Mouse (Mus musculus) intestine, postnatal 0 days (tissue): ENCODE results near the gene Ssr2. TPM values are rescaled to one million over a fixed set of nuclear protein-coding genes. Genes with fewer than 3 reads are reported as not detected.
A peak's percentile ranks its signal among the peaks of the same experiment; 100 is the strongest.

Source experiments
- ATAC-seq: fragments of 200-750 bp; cut with Nextera tagmentation; 2 replicates; pipeline ENCODE4 v1.8.0; 2017; ENCODE audit warnings: mild to moderate bottlenecking, moderate TSS enrichment, moderate library complexity
- H3K27ac ChIP-seq: fragments of 300-500 bp; sonication (generic); 2 replicates; pipeline ENCODE4 v1.5.1; 2014; ENCODE audit warnings: mild to moderate bottlenecking, low read depth, low read length, moderate library complexity
- H3K27me3 ChIP-seq: fragments of 300-500 bp; sonication (generic); replicated peaks from 2 replicates; pipeline ENCODE4 v1.6.1; 2014; ENCODE audit warnings: low read length, mixed read lengths; ENCODE audit not compliant: control insufficient read depth, insufficient read depth
- H3K36me3 ChIP-seq: fragments of 300-500 bp; sonication (generic); 2 replicates; pipeline ENCODE4 v1.6.1; 2014; ENCODE audit warnings: mild to moderate bottlenecking, moderate library complexity; ENCODE audit not compliant: control insufficient read depth, insufficient read depth
- H3K4me1 ChIP-seq: fragments of 300-500 bp; sonication (generic); replicated peaks from 2 replicates; pipeline ENCODE4 v1.6.1; 2014; ENCODE audit warnings: antibody characterized with exemption, low read length, mixed read lengths; ENCODE audit not compliant: control insufficient read depth, insufficient read depth
- H3K4me2 ChIP-seq: fragments of 300-500 bp; sonication (generic); replicated peaks from 2 replicates; pipeline ENCODE4 v1.6.1; 2014; ENCODE audit warnings: low read depth, mild to moderate bottlenecking, moderate library complexity
- H3K4me3 ChIP-seq: fragments of 300-500 bp; sonication (generic); 2 replicates; pipeline ENCODE4 v1.5.1; 2014; ENCODE audit warnings: low read depth, low read length
- H3K9ac ChIP-seq: fragments of 300-500 bp; sonication (generic); 2 replicates; pipeline ENCODE4 v1.6.1; 2014; ENCODE audit warnings: mild to moderate bottlenecking, low read depth, low read length
- H3K9me3 ChIP-seq: fragments of 300-500 bp; sonication (generic); 2 replicates; pipeline ENCODE4 v1.6.1; 2016; ENCODE audit warnings: mixed run types; ENCODE audit not compliant: control insufficient read depth
- CTCF ChIP-seq: sonication (generic); IDR thresholded peaks from 2 replicates; pipeline ENCODE4 v1.5.1; 2016; ENCODE audit warnings: low read depth, mild to moderate bottlenecking, control low read depth, antibody characterized with exemption, moderate library complexity
- WGBS: fragments of 180-500 bp; shearing (Covaris S2); extraction: QIAGEN DNeasy Blood & Tissue Kit; methylation state at CpG from one replicate; pipeline ENCODE4 v1.1.7; 2014; 5-methylcytosine and 5-hydroxymethylcytosine counted together
- polyA plus RNA-seq: library from polyadenylated mRNA; unstranded; fragments of >200 nt; fragmentation: Nextera tagmentation; extraction: Ambion mirVana; gene quantifications from 2 replicates; pipeline ENCODE4 v1.2.1, GENCODE M21; 2015

The Ssr2 gene
- polyA plus RNA-seq, 1 experiment from 2014 or later, result 268 TPM

DNA sequence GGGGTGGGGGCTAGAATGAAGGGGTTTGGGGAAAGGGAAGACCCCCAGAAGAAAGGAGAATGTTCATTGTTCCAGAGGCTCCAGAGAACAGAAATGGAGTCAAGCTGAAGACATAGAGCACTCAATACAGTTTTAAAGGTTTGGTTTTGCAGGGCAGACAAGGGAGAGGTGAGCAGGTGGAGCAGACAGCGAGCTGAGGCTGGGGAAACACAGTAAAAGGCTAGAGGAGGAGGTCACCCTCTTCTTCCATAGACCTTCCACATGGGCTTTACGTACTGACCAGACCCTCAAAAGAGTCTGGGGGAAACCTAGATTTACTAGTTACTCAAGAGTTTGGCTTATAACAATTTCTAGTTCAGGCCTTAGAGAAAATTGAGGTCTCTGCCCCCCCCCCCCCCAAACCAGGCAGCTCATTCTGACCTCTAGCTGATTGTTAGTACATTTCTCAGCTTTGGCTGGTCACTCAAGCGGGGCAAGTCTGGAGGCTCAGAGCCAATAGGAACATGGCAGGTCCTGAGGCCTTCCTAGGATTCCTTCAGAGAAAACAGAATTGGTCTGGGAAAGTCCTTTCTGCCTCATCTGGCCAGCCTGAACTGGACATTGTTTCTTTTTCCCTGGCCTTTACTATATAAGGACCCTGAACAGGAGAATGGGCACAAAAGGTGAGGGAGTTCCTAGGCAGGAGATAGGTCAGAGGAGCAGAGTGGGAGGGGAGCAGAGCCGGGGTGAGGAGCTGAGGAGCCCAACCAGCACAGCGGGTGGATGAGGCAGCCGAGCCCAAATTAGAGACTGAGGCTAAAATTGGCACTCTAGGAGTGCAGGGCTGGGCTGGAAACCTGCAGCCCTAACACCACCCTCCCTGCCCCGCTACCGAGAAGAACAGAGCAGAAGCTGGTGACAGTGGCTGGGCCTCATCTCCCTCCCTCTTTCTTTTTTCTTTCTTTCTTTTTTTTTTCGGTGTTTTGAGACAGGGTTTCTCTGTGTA is 43.7 kb downstream of the Ssr2 start:
- ATAC-seq, result no peak
- no peak overlapping the region for H3K4me2 ChIP-seq
- H3K9me3 ChIP-seq, result no peaks in the 10 kb centered on the region
- no peak overlapping the region for H3K27ac ChIP-seq
- TF ChIP-seq CTCF, result no peak
- H3K4me3 ChIP-seq, result no peak overlapping the region
- WGBS, result 64% methylated on average over 9 of the region's 9 CpGs
- H3K27me3 ChIP-seq, result no peaks in the 10 kb centered on the region
- H3K9ac ChIP-seq, result no peak overlapping the region
- H3K4me1 ChIP-seq, result no peaks in the 10 kb centered on the region; the same call in none of the 2 replicates
- no peaks in the 10 kb centered on the region; the same call in 1 of the 2 replicates for H3K36me3 ChIP-seq

DNA sequence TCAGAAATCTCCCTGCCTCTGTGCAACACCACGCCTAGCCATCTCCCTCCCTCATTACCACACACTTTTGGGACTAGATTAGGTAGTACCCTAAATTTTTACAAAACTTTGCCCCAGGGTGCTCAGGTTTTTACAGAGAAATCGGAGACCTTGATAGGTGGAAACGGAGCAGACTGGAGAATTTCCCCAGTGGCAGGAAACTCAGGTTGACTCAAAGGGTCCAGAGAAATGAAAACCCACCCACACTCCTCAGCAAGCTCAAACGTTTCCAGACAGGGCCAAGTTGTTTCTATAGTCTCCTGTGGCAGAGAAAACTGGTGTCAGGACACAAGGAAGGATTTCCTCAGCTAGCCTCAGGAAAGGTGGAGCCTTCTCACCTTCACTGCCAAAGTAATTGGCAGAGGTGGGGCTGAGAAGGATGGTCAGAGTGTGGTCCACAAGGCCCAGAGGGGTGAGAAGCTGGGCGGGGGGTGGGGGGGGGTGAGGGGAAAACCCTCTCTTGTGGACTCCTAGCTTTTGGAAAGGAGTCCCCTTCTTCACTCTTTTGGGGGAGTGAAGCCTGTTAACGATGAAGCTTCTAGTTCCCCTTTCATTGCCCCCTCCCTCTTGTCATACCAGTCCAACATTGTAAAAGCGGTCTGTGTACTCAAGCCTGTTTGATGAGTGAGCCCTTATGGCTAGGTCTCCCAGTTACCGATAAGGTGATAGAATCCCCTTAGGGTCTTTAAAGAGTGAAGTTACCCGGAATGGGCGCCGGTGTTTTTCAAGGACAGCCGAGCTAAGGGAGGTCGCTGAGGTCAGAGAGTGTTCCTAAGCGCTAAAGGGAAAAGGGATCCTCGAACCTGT is 44.7 kb downstream of the Ssr2 start:
- 22% methylated on average over 15 of the region's 15 CpGs for WGBS
- Histone ChIP-seq H3K36me3 (no peaks in the 10 kb centered on the region; the same call in 1 of the 2 replicates), H3K27ac (peak overlapping the region; percentile 92), H3K9ac (peak overlapping the region; percentile 81), H3K4me1 (no peaks in the 10 kb centered on the region; the same call in none of the 2 replicates), H3K4me3 (peak overlapping the region; percentile 75), H3K27me3 (no peaks in the 10 kb centered on the region), H3K9me3 (no peaks in the 10 kb centered on the region), H3K4me2 (peak overlapping the region; percentile 99)
- ATAC-seq, result 0 out of 2 replicates have a peak, but pooled peaks have one; percentile 1
- no peak for TF ChIP-seq CTCF

DNA sequence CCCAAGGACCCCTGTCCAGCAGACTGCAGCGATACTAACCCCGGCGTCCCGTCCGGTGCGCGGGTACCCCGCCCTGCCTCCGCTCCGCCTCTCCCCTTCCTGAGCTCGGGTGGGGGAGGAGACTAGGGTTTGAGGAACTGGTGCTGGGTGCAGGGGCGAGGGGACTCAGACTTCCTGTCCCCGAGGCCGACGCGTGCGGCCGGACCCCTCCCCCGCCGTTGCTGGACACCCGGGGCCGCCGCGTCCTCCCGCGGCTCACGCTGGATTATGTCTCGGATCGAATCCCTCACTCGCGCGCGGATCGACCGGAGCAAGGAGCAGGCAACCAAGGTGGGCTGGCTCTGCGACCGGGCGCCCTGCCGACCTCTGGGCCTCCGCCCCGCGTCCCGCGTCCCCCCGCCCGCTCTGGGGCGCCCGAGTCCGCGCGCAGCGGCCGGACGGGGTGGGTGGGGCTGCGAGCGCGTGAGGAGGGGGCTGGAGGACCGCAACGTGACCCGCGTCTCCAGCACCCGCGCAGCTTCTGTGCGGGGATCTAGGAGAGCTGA is 45.4 kb downstream of the Ssr2 start:
- Histone ChIP-seq H3K4me3 (peak overlapping the region; percentile 75), H3K36me3 (no peaks in the 10 kb centered on the region; the same call in 1 of the 2 replicates), H3K9ac (peak overlapping the region; percentile 81), H3K4me1 (no peaks in the 10 kb centered on the region; the same call in 1 of the 2 replicates), H3K4me2 (peak overlapping the region; percentile 99), H3K27me3 (no peaks in the 10 kb centered on the region), H3K9me3 (no peaks in the 10 kb centered on the region), H3K27ac (peak overlapping the region; percentile 92)
- TF ChIP-seq CTCF, result no peak
- under 1% methylated on average over 51 of the region's 64 CpGs for WGBS
- peak; percentile 50 for ATAC-seq

DNA sequence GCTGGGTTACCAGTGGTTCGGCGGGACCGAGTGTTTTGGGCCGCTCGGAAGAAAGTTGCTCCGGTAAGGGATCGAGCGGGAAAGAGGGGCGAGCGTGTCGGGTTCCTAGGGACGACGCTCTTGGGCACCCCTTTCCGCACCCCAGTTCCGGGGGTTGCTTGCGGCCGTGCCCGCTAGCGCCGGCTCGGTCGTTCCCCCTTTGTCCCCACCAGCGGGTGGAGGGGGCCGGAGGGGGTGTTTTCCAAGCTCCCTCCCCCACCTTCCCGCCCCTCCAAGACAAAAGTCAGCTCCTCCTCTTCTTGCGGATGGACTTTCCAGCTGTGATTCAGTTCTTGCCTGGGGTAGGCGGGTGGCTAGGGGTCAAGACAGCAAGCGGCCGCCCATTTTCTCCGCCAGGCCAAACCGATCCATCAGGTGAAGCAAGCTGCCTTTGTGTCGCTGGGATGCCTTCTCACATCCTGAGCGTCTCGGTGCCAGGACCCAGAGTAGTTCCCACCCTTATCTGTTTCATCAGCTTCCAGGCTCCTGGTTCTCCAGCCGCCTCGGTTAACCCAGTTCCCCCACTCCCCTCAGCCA is 45.9 kb downstream of the Ssr2 start:
- 1% methylated on average over 33 of the region's 36 CpGs for WGBS
- TF ChIP-seq CTCF, result no peak
- H3K9me3 ChIP-seq, result no peaks in the 10 kb centered on the region
- H3K36me3 ChIP-seq, result no peaks in the 10 kb centered on the region; the same call in 1 of the 2 replicates
- H3K4me2 ChIP-seq, result peak overlapping the region; percentile 99
- peak overlapping the region; percentile 92 for H3K27ac ChIP-seq
- H3K4me3 ChIP-seq, result peak overlapping the region; percentile 75
- ATAC-seq, result peak; percentile 8; the same call in 1 of the 2 replicates
- H3K27me3 ChIP-seq, result no peaks in the 10 kb centered on the region
- peak overlapping the region; percentile 81 for H3K9ac ChIP-seq
- H3K4me1 ChIP-seq, result no peaks in the 10 kb centered on the region; the same call in 1 of the 2 replicates

DNA sequence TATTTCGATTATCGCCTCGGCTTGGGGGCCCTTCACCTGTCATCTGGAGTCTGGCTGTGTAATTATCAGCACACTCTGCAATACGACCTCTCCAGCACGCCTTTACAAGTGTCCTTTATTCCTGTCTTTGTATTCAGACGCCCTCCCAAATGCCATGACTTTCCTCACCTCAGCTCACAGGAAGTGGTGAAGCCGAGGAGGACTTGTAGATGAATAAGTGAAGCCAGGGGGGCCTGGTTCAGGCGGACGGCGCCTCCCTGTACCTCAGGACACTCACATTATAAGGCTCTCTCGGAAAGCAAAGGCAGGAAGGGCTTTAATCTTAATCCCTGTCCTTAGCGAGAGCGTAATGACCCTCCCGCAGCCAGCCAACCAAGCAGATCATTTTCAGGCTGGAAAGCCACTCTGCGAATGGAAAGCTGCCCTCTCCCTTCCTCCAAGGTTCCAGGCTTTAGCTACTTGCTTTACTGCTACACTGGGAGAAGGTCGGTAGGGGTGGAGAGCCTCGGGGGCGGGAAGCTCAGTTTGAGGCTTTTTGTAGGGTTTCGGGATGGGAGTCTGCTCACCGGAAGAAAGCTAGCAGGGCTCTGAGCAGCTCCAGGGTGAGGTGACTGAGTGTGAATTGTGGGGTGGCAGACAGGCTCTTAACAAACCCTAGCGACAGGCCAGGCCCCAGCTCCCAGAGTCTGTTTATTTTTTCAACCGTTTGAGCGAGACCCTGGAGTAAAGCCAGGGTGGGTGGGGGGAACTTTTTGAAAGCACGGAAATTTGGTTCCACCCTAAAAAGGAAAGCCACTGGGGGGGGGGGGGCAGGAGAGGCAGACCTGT is 46.7 kb downstream of the Ssr2 start:
- peak overlapping the region; percentile 92 for H3K27ac ChIP-seq
- peak overlapping the region; percentile 99 for H3K4me2 ChIP-seq
- ATAC-seq, result no peak
- TF ChIP-seq CTCF, result no peak
- 2% methylated on average over 24 of the region's 24 CpGs for WGBS
- H3K9me3 ChIP-seq, result no peaks in the 10 kb centered on the region
- peak overlapping the region; percentile 81 for H3K9ac ChIP-seq
- peak overlapping the region; percentile 75 for H3K4me3 ChIP-seq
- no peaks in the 10 kb centered on the region for H3K27me3 ChIP-seq
- no peaks in the 10 kb centered on the region; the same call in 1 of the 2 replicates for H3K36me3 ChIP-seq
- H3K4me1 ChIP-seq, result no peaks in the 10 kb centered on the region; the same call in 1 of the 2 replicates
